Mouse (Mus musculus) lung, postnatal 10 days (tissue): ENCODE measurements around the gene Sh3rf1.
A peak's percentile ranks its signal among the peaks of the same experiment; 100 is the strongest.

Source experiments
- DNase-seq: peaks from one replicate; pipeline ENCODE4 v3.0.0; 2021

Gene Sh3rf1

DNA sequence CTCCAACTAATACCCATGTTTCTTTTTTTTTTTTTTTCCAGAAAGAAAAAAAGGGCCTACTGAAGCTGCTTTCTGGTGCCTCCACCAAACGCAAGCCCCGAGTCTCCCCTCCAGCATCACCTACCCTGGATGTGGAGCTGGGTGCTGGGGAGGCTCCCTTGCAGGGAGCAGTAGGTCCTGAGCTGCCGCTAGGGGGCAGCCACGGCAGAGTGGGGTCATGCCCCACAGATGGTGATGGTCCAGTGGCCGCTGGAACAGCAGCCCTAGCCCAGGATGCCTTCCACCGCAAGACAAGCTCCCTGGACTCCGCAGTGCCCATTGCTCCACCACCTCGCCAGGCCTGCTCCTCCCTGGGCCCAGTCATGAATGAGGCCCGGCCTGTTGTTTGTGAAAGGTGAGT lies 160.9 kb downstream of the Sh3rf1 start:
- peak; percentile 24 for DNase-seq

DNA sequence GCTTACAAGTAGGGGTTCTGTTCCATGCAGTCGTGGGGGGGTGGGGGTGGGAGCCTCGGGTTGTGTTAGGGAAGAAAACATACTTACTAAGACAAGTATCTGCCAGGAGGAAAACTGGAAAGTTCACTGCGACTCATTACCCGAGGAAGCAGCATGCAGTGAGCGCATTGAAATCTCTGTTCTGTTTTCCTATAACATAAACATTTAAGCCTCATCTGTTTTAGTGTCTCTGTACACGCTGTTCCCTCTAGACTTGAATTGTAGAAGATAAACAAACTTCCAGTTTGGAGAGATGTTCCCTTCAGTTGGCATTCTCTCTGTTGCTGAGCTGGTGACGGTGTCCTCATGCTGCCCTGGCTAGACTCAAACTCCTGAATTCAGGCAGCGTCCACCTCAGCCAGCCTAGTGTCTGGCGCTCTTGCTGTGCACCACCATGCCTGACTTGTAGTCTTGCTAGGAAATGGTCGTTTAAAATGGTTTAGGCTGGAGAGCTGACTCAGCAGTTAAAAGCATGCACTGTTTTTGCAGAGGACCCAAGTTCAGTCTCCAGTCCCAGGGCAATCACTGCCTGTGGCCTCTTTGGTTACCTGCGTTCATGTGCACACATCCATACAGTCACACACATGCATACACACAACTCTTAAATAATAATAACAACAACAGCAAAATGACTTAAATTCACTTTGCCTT lies 162.0 kb downstream of the Sh3rf1 start:
- peak; percentile 33 for DNase-seq

DNA sequence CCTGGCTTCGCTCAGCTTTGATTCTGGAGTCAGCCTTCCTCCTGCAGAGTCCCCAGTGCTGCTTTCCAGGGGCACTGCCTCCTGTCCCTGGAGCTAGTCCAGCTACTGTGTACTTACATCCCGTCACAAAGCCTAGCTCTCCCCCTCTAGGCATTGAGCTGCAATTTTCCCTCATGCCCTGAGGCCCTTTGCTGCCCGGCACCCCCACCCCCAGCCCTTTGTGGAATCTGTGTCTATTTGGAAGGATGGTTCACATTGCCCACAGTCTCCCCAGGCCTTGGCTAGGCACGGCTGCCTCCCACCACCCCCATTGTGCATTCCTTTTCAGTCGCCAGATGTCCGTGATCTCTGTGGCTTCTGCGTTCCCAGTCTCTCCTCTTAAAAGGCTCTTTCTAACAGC lies 163.0 kb downstream of the Sh3rf1 start:
- DNase-seq, result peak; percentile 46

DNA sequence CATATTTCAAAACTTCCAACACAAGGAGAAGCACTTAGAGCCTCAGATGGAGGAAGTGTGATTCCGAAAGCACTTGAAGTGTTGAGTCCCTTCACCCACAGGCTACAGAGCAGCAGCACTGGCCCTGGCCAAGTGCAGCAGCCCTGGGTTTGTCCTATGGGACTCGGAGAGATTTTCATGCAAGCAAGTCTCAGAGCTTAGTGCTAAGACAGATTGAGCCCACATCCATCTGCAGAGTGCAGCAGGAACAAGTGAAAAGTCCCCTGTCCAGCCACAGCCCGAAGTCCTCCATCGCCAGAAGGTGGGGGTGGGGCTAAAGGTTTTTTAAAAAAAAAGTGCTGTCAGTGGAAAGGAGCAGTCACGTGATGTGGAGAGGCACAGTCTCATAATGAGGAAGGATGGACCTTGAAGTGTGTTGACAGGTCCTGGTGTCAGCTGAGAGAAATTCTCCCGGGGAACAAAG lies 163.9 kb downstream of the Sh3rf1 start:
- peak; percentile 25 for DNase-seq

DNA sequence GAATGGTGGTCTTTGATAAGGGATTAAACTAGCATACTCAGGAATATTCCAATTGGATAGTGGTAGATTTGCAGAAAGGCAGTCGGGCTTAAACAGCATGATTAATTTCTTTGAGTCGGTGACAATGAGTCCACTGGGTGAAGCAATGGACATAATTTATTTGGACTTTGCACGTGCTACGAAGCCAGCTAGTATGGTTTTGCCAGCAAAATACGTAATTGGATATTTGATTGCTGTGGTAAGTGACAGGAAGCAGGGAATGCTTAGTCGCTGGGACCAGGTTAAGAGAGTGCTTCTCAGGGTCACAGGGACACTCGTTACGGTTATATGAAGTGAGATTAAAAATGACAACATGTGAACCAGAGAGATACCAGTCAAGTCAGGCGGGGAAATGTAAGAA lies 164.7 kb downstream of the Sh3rf1 start:
- no peak for DNase-seq

DNA sequence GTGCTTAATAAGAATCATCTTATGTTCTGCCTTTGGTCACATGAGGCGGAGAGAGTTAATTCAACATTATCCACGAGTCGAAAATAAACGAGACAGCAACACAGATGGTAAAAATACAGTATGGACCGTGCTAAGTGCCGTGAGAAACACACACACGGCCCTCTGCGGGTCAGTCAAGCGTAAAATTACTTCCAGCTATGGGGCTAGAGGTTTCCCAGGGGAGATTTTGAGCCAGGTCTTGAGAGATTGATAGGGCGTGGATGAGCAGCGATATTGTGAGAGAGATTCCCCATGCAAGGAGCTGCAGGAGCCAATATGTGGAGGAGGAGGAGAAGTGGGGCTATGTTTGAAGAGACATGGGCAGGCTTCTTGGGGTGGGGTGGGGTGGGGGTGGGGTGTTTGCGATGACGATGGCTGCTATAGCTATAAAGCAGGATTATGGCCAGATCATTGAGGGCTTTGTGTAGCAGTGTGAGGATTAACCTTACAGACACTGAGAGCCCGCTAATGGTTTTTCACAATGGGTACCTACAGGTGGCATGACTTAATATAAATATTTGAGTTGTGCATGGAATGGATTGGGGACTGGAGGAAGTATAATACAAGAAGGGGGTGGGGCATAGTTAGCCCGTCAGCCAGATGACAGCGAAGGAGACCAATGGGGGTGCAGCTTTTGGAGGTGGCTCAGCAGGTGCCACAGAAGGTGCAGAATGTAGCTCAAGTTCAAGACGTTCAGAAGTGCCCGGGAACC lies 166.8 kb downstream of the Sh3rf1 start:
- DNase-seq, result no peak

DNA sequence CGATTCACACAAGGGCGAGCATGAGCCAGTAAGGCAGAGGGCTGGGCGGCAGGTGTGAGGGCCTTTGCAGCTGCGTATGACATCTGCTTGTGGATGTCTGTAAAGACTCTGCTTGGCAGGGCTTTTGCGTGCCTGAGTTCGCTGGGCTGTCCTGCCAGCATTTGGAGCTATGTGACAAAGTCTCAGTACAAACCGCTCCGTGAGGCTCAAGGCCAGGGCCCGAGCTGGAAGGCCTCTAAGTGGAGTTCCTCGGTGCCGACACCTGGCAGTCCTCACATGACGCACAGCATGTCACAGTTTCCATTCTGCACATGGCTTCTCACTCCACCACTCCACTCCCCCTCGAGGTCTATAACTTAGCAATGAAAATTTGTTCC lies 167.4 kb downstream of the Sh3rf1 start:
- DNase-seq, result peak; percentile 67

DNA sequence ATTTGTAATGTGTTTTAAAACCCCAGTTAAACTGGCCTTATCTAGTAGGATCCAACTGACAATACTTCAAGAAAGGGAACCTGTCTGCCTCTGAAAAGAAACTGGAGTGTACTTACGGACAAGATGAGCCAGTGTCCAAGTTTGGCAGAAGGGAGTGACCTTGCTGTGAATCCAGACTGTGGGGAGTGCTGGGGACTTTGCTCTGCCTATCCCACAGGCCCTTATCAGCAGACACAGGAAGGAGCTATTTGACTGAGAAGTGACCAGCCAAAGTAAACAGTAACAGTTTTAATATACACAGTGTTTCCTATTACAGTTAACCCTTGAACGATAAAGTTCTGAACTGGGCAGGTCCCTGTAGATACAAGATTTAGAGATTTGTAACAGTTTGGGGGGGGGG lies 173.5 kb downstream of the Sh3rf1 start:
- DNase-seq, result peak; percentile 27

DNA sequence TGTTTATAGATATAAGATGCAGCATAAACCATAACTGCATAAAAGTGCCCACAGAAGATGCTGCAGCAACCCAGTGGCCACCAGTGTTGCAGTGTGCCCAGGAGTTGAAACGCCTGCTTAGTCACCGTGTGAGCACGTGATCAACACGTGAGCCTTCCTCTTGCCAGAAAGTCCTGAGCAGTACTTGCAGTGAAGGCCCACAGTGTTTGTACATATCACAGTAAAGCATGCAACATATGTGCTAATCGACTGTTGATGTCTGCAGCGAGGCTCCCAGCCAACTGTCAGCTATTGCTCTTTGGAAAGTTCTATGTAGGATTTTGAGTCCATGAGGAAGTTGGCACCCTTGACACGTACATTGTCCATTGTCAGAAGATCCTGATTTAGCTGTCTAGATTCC lies 174.1 kb downstream of the Sh3rf1 start:
- peak; percentile 65 for DNase-seq

DNA sequence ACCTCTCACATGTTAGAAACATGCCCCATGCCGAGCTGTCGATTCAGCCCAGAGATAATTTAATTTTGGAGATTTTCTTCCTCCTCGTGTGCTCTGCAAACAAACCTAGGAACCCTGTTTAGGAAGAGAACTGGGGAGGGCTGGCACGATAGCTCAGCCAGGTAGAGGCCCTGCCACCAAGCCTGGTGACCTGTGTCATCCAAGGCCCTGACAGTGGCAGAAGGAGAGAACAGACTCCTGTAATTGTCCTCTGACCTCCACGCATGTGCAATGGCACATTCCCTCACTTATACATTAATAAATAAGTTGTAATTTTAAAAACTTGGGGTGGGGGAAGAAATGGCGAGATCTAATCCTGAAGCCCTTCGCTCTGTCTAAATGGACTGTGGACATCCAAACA lies 179.2 kb downstream of the Sh3rf1 start:
- no peak for DNase-seq

DNA sequence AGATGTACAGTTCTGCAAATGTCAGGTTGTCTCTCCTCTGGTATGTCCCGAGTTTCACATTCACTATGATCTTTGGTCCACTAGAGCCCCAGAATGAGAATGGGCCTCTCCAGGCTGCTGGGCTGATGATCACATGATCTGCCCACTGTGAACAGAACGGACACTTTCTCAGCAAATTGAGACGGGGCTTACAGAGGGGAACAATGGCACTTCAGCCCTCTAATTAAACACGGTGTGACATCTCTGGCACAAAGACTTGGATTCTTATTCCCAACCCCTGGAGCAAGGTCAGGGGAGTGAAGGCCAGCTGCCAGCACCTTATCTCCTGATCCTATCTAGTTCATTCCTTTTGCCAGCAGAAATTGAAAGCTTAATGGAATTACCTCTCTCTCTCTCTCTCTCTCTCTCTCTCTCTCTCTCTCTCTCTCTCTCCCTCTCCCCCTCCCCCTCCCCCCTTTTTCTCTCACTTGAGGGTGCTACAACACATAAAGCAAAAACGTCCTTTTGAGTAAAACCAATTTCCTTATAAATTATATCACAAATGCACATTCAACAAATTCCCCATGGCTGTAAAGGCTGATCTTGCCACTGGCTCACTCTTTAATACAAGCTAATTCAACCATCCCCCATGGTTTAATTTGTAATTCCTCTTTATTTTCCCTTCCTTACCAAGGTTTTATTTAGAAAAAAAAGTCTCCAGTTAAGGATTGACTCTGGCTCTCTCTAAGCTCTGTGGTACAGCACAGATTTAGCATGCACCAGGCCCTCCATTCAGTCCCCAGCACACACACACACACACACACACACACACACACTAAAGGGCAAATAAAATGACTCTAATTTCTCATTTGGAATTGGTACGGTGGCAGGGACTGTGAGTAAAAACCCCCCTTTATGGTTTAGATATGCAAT lies 179.8 kb downstream of the Sh3rf1 start:
- no peak for DNase-seq

DNA sequence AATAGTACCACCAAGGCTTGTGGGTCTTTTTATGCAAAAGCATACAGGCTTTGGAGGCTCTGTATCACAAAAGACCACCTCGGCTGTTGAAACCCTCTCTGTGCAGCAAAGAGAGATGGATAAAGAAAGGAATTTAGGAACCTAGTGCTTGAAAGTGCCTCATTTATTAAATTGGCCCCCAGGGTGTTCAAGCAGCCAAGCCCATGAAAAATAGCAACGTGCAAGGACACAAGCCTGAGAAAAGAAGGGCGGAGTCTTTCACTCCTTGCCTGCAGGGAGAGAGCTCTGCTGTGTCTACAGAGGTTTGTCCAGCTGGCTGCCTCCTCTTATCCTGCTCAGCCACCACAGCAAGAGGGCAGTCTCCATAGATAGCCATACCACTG lies 180.5 kb downstream of the Sh3rf1 start:
- DNase-seq, result no peak

DNA sequence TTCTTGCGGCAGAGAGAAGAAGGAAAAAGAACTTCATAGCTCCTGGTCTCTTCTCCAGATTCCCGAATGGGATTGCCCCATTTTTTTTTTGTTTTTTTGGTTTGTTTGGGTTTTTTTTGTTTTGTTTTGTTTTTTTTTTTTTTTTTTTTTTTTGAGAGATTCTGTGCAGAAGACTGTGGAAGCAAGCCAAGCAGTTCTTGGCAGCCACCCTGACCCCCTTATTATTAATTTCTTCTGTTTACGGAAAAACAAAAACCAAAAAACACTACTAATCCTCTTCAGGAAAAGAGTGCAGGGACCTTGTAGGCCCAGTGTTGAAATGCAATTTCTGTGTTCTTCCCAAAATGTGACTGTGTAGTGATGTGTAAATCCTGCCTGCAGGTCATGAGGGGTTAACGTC lies 185.4 kb downstream of the Sh3rf1 start:
- DNase-seq, result peak; percentile 44

DNA sequence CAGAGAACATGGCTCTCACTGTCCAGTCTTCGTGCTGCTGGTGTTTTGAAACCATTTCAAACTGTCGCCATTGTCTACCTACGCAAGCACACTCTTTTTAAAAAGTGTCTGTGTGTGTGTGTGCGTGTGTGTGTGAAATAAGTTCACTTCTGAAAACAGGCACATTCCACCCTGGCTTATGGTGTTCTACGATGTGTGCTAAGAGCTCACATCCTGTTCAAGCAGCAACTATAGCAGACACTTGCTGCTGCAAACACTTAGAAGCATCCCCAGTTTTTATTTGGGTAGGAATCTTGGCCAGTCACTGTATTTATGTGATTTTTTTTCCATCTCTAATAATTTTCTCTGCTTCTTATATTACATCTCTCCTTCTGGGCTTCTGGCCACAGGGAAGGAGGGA lies 186.0 kb downstream of the Sh3rf1 start:
- peak; percentile 38 for DNase-seq

DNA sequence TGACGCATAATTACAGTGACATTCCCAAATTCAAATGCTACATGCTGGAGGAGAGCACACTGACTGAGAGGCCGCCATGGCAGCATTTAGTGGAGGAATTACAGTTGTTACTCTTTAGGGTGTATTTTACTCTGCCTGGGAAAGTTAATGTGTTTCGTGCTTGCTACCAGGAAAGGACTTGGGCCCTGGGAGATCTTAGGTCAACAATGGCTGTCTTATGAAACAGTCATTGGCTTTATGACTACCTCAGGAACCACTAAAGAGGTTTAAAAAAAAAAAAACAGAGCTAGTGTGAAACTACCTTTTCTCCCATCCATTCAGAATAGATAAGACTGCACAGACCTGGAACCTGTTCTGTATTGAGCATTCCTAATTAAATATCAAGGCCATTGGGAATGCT lies 195.8 kb downstream of the Sh3rf1 start:
- DNase-seq, result no peak

DNA sequence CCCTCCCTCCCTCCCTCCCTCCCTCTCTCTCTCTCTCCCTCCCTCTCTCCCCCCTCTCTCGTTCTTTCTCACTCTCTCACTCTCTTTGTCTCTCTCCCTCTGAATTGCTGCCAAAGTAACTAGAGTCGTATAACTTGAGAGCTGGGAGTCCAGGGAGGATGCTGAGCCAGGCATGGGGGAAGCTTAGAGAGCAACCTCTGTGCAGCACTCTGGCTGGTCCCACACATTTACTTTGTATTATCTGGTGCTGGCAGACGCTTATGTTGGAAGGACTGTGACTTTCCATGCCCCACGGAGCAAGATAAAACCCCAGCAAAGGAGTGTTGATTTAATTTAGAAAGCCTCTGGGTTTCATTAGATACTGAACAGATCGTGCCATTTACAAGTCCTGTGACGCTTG lies 196.5 kb downstream of the Sh3rf1 start:
- no peak for DNase-seq

DNA sequence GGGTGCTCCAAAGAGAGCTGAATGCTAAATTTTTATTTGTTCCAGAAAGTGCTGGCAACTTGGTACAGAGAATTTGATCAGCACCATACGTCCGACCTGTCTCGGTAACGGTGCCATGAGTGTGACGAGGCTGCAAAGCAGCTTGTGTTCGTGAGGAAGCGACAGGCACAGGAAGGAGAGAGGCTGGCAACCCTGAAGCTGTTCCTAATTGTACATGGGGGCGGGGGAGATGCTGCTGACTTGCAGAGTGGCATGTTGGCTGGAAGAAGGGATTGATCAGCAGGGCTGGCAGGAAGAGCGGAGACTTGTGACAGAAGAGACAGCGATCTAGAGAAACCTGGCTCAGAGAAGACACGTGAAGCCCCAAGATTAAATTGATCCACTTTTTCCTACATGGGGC lies 197.9 kb downstream of the Sh3rf1 start:
- no peak for DNase-seq

DNA sequence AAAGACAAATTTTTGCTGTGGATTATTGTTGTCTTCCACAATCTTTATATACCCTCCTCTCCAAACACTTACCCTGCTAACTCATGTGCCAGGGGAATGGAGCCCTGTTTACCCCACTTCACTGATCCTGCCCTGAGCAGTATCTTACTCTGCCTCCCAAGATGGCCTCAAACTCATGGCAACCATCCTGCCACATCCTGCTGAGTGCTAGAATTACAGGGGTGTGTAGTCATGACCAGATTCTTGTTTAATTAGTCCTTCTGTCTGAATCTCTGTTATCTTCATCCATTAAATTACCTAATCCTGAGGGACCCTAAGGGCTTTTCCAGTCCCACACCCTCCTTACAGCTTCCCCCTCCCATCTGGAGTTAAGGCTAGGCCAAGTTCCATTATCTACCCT lies 201.5 kb downstream of the Sh3rf1 start:
- no peak for DNase-seq

DNA sequence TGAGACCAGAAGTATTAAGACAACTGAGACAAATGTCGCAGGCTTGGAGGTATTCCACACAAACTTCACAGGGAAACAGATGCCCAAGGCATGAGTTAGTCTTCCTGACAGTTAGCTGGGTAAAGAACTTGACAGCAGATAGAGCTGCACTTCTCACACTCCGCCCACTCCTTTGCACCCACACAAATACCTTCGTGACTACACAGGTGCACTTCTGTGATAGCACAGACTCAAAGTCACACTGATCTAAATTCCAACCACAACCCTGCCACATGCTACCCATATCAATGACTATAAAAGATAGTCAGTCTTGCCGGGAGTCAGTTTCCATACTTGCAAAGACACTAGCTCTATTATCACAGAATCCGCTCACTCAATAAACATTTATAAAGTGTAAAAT lies 202.4 kb downstream of the Sh3rf1 start:
- DNase-seq, result no peak

DNA sequence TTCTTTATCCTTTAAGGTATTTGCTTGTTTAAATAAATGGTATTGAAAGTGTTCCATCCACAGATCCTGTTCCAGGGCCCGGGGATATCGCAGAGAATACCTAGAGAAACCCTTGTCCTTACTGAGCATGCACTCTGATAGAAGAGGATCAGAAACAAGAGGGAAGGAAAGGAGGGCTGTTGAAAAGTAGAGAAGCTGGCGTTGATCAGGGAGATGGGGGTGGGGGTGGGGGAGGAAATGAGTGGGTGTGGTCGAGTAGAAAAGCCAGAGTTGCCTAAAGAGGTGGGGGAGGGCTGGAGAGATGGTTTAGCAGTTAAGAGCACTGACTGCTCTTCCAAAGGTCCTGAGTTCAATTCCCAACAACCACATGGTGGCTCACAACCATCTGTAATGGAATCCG lies 203.0 kb downstream of the Sh3rf1 start:
- no peak for DNase-seq

DNA sequence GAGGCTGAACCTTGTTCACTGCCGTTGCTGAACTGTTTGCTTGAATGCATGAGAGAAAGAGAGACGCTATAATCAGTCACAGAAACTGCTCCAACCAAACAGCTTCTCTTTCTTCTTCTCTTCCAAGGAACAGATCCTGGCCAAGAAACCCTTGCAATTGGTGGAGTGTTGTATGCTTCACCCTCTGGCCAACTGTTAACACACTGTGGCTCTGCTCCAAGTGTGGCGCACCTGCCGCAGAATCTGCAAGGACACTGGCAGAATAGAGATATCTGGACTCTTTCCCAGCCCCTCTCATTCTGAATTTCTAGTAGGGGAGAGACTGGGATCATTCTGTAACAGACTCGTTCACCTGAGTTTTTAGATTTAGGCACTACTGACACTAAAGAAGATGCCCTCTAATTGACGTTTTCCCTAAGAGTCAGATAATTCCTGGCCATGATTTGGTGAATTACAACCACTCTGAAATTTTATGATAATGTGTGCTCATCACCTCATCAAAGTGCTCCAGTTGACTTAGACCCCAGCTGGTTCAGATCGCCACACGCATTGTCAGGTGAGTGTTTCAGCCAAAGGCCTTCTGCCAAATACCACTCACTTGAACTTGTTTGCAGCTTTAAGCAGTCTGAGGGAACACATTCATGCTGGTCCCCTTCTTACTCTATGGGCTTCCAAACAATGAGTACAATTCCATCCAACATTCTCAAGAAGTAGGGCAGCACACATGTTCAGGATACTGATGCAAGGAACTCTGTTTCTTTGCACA lies 204.4 kb downstream of the Sh3rf1 start:
- DNase-seq, result peak; percentile 64

DNA sequence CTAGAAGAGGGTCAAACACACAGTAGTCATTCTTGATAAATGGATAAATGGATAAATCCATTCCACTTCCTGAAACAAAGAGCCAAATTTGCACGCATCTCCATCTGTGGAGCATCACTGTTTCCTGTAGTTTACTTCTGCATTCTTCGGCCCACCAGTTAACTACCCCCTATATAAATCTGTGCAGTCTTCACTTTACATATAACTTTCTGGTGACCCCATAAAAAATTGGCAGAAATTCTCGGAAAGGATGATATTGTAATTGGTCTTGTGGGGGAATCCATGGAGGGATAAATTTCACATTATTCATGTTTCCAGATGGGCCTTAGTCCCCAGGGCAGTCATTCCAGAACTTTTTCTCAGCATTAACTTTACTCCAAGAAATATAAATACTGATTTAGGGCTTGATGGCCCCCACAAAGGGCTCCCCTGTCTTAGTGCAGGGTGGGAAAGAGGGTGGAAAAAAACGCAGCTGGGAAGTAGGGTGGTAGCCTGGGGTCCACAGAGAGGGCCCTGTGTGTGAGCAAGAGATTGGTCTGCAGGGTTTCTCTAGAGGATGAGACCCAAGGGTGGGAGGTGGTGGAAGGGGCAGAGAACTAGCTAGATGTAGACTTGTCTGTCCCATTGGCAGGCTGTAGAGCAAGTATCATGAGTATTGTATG lies 205.3 kb downstream of the Sh3rf1 start:
- no peak for DNase-seq
